Mouse (Mus musculus) cerebellum, postnatal 4 days (tissue): Measurements from ENCODE around the gene Fxyd7.

ENCODE experiments used
- DNase-seq, 2 experiments: peaks; one replicate each; pipeline ENCODE4 v3.0.0; 2022; ENCODE audit warnings: low spot score in 2 of 2, mixed read lengths in 1 of 2

Gene Fxyd7

DNA sequence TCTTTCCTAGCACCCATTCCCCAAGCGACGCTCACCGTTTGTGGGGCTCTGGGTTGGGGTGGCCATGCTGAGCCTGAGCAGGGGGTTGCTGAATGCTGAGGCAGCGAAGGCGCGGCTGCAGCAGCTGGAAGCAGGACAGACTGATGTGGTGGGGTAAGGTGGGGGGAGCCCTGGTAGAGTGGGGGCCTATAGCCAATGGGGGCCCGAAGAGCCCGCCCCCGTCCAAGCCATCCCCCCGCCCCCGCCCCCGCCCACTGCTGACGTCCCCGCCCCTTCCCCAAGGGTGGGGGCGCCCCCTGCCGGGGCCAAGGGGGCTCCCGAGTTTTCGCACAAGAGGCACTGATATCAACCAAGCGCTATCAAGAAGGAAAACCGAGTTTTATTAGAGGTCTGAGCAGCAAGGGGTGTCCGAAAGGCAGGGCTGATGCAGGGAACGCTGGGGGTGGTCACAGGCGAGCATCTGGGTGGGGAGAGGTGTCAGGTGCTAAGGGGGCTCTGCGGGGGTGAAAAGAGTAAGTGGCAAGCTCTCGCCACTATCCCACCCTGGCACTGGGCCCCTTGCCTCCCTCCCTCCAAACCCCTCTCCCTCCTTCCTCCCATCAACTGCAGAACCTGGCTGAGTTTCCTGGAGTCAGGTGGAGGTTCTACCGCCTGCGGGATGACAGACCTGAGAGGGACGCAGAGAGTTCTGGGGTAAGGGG, at the start of gene Fxyd7:
Gene Fxyd7 (minus strand): TSS at position 147 of the 701 bp plus-strand sequence.
- no peak for DNase-seq

DNA sequence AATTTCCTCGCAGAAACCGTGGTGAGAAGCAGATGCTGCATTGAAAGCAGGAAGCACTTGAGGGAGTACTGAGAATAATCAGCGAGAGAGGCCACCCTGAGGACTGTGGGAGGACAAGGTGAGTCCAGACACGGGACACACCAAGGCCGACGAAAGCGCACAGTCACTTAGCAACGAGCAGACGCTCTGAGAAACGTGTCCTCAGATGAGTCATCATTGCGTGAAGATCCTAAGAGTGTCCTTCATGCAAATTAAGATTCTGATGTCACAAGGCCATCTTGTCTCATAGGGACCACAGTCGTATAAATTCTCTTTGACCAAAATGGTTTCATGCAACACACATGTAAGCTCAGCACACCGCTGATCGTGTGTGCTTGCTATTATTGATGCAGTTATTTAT, 49.5 kb upstream of the Fxyd7 start:
- no peak for DNase-seq

DNA sequence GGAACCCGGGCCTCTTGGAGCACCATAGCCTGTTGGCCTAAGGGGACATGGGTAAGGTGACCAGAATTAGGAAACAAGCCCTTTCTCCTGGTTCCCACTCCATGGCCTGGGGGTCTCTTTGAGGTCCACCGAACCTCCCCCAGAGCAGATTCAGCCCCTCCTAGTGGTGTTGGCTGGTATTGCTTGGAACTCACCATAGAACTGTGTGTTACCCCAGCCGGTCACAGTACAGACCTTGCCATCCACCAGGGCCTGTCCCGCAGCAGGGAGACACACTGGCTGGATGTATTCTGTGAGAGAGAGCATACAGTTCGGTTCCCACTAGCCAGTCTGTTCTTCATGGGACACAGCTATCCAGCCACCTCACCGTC, 48.3 kb upstream of the Fxyd7 start:
- DNase-seq: no peak

DNA sequence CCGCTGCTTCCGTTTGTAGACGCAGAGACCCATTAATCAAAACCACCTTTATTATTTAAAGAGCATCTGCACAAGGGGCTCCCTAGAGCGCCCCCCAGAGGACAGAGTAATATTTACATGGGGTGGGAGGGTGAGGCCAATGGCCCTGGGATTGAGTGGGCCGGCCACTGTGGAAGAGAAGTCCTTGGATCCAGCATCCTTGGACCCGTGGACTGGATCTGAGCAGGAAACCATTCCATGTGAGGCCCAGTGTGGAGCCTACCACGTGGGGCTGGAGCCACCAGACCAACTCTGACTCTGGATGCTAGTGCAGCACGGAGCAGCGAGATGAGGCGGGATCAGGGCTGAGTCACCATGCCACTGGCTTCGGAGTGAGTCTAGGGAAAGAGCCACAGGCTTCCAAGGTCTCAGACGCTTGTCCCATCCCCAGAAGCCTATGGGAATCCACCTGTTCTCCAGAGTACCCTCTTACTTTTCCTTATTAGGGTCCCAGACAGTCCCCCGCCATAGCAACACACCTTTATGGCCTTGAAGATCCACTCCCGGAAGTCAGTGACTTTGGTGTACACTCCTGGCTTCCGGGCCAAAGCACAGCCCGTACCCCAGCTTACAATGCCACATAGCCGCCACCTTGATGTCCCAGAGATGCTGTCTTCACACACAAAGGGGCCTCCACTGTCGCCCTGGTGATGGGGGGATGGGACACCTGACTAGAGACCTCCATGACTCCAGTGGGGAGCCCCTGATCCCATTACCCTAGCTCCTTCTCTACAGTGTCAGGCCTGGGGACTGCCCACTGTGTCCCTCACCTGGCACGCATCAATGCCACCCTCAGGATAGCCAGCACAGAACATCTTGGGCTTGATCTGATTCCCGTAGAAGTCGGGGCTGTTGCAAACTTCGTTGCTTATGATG, 47.7 kb upstream of the Fxyd7 start:
- no peak for DNase-seq

DNA sequence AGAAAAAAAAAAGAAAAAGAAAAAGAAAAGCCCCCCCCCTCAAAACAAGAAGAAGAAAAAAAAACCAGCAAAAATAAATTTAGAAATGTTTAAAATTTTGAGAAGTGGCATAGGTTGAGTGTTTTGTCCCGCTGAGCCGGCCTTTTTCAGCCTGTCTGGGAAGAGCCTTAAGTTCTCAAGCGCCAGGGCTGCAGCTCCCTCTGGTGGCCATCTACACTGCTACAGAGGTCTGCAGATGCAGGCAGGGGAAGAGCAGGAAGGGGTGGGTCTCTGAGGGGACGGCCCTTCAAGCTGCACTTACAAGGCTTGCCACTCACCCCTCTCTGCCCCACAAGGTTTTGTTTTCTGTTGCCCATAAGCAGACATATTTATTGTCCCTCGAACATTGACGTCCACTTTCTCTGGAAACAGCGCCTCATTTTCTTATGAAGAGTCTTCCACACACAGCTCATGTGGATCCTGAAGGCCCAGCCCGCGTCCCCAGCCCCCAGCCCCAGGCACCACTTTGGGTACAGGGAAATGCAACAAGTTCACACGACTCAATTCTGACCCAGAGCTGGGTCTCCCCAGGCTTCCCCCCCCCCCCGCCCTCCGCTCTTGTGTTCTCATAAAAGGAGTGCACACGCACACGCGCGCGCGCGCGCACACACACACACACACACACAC, 46.4 kb upstream of the Fxyd7 start:
- peak; percentile 89 to 93 for DNase-seq

DNA sequence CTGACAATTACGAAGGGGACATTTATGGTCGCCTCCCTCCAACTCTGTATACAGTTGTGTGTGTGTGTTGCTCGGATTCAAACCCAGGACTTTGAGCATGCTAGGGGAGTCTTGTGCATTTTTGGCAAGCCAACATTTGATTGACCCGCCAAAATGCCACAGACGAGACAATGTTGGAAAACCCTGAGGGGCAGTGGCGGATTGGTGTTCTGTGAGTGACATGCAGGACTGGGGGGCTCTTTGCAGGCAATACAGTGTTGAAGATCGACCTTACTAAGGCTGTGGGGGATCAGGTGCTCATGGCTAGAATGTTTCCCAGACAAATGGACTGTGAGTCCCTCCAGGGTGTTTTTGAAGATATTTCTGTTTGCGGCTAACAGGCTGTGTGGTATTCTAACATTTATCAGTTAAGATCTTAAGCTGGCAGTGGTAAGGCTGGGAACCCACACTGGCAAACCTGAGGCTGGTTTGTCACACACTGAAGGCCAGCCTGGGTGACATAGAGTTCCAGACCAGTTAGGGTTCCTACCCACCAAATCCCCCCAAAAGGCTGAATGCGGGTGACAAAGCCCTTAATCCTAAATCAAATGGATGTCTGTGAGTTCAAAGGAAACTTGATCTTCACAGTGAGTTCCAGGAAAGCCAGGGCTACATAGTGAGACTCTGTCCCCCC, 45.8 kb upstream of the Fxyd7 start:
- no peak for DNase-seq

DNA sequence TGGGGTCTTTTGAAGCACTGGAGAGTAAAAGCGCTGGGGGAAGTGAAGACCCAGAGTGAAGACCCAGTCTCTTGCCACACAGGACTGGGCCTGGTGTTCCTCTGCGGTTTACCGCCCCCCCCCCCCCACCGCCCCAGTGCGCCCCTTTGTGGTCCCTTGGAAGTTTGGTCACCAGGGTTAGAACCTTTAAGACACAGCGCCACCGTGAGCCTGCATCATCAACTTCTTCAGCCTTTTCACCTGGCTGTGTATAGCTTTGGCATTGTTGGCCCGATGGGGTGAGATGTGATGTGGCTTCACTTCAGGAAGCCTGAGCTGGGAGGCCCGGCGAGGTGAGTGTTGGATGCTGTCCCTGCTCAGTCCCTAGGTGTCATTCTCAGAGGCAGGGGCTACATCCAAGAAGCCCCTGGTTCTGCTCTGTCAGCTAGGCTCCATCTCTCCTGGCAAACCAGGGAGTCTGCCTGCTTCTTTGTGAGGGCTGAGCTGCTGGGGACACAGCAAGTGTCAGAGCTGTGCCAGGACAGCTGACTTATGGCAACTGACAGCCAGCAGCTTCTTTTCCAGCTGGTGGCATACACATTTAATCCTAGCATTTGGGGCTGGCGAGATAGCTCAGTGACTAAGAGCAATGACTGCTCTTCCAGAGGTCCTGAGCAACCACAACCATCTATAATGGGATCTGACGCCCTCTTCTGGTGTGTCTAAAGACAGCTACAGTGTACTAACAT, 43.7 kb upstream of the Fxyd7 start:
- no peak for DNase-seq

DNA sequence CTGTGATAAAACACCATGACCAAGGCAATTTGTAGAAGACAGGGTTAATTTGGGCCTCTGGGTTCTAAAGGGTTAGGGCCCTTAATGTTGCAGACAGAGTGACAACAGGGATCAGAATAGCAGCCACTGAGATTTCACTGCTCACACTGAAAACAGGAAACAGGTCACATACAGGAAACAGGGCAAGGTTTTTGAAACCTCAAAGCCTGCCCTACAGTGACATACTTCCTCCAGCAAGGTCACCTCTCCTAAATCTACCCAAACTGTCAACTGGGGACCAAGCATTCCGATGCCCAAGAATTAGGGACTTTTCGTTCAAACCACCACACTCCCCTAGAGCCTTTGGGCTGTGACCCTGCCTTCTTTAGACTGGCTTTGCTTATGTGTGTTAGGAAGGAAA, 38.5 kb upstream of the Fxyd7 start:
- no peak for DNase-seq

DNA sequence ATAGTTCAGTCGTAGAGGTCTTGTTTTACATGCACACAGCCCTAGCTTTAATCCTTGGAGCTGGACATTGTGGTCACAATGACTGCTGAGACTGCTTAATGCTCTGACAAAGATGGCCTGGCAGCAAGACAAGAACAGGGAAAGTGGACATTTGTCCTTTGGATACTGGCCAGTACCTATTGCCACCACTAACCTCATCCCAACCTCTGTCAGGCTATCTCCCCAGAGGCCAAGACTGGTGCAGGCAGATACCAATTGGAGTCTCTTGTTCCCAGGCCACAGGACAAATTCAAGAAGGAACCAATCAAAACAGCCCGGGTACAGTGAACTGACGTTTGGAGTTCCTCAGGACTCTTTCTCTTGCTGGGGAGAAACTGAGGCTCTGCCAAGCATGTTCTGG, 36.9 kb upstream of the Fxyd7 start:
- DNase-seq: no peak

DNA sequence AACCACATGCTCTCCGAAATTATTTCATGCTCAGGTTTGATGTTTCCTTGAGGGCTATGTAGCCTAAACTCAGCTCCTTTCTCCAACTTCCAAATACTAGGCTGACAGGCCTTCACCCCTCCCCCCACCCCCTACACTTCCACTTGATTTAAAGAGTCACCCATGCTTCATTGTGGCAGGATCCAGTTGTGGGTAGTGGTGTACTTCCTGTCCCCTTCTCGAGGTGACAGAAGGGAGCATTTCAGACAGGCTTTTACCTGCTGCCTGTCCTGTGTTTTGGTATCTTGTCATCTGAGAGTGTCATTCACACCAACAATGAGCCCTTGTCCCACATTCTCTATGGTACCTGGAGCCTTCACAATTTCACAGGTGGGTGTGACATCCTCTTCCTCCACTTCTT, 36.0 kb upstream of the Fxyd7 start:
- DNase-seq: no peak

DNA sequence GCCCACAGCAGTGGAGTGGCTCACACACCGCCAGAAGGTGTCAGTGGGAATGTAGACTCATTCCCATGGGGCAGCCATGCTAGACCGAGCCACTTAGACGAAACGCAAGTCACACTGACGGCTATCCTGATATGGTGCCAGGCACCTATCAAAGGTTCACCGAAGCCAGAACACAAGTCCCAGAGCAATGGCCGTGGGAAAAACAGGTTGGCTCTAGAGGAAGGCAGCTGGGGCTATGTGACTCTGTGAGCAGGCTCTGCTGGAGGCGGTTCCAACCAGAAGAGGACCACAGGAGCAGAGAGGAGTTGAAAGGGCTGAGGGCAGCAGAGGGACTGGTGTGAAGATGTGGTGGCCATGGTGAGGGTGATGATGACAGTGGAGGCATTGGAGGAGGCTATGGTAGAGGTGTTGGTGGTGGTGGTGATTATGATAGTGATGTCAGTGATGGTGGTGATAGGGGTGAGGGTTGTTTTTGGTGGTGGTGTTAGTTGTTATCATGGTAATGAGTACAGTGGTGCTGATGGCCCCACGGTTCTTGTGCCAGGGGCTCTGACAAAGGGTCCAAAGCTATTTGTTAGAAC, 35.0 kb upstream of the Fxyd7 start:
- no peak for DNase-seq

DNA sequence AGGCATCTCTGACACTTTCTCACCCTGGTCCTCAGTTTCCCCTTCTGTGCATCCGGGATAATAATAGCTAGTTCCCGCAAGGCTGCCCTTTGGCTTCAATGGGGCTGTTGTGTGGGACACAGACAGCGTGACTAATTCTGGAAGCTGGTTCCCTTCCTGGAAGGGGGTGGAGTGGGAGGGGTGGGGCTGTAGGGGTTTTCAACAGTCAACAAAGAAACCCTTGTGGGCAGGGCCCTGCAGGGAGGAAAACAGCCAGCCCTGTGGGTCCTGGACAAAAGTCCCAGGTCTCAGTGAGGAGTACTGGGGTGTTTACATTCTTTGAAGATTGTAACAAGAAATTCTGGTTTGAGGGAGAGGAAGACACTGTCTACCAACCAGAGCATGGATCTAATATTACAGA, 33.9 kb upstream of the Fxyd7 start:
- DNase-seq: no peak

DNA sequence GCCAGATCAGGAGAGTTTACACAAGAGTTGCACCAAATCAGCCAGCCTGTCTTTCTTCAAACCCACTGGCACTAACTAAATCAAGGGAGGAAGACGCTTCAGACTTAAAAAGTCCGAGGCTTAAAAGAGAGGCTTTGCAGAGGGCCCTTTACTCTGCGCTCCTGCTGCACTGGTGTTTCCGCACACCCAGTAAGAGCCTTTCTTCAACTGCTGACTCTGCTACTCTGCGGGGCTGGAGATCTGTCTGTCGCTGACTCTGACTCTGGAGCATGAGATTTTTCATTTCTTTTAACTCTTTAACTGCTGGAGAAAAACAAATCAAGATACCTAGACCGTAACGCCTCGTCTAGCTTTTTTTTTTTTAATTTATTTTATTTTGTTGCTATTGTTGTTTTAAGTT, 32.9 kb upstream of the Fxyd7 start:
- no peak for DNase-seq

DNA sequence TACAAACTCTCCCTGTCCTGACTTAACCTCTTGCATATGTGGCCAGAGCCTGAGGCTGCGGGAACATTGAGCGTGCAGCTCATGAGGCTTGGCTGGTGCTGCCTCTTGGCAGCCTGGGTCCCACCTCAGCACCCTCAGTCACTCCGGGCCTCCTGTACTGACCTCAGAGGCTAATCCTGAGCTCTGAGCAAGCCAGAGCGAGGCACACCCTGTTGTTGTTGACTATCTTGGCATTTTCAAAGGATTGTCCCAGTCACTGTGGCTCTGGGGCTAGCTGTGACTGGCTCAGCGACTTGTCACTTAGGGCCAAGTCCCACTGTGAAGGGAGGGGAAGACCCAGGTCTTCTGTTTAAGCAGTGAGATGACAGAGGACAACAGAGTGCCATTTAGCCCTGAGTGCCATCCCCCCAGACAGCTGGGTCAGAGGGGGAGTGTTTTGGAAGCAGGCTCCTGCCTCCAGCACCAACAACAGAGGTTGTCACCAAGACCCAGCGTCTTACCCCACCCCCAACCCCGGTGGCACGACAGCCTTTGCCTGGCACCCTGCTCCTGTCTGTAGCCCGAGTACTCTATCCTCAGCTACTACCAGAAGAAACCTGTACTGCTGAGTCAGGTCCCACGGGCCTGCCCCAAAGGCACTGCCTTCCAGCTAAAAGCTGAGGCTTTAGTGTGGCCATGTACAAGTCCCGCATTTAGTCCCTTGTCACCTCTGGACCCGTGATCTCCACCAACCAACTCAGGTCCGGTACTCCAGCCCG, 31.7 kb upstream of the Fxyd7 start:
- DNase-seq: peak in 1 of 2 experiments; percentile 46

DNA sequence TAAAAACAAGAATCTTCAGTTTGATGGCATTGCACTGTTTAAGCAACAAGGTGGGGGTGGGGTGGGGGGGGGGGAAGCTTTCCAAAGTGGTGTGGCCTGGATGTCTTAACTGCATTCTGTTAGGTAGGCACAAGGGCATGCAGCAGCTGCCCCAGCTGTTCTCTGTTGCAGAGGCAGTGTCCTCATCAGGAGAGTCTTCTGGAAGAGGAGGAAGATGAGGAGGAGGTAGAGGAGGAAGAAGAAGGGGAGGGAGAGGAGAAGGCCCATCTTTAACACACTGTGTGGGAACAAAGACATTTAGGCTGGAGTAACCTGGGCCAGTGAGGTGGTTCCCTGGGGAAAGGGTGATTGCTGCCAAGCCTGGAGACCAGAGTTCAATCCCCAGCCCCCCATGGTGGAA, 30.8 kb upstream of the Fxyd7 start:
- no peak for DNase-seq

DNA sequence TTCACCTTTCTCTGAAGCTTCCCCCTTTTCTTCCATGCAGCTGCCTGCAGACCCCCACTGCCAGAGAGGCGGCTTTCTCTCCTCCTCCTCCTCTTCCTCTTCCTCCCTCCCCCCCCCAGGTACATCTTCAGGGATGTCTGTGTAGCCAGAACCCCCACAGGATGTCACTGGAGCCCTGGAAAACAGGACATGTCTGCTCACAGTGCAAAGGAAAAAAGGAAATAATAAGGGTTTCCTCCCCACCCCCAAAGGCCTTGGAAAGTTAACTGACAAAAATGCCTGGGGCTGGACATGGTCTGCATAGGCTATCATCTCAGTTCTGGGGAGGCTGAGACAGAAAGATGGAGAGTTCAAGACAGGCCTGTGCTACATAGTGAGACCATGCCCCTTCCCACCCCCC, 29.8 kb upstream of the Fxyd7 start:
- DNase-seq: no peak

DNA sequence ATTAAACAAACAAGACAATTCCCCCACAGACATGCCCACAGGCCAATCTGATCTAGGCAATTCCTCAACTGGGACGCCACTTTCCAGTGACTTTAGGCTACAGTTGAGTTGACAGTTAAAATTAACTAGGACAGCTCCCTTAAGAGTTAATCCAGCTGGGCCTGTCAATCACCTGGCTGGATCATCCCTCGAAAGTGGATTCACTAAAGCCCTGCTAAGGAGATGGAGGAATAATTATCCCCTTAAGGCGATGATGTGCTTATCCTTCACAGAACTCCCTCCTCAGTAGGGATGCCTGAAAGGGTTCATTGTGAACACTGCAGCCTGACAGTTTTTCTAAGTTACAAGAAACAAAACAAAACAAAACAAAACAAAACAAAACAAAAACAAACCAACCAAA, 29.3 kb upstream of the Fxyd7 start:
- no peak for DNase-seq

DNA sequence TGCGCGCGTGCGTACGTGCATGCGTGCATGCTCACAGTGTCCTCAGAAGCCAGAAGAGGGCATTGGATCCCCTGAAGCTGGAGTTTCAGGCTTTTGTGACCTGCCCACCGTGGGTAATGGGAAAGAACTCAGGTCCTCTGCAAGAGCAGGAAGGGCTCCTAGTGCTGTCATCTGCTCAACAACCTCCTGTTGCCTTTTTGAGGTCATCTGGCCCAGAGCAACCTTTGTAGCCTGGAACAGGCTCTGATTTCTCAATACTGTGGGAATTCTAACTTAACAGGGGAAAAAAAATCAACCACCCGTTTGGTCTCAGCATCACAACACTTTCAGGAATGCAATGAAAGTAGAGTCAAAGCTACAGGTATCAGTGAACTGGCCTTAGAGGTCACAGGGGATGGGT, 28.4 kb upstream of the Fxyd7 start:
- no peak for DNase-seq

DNA sequence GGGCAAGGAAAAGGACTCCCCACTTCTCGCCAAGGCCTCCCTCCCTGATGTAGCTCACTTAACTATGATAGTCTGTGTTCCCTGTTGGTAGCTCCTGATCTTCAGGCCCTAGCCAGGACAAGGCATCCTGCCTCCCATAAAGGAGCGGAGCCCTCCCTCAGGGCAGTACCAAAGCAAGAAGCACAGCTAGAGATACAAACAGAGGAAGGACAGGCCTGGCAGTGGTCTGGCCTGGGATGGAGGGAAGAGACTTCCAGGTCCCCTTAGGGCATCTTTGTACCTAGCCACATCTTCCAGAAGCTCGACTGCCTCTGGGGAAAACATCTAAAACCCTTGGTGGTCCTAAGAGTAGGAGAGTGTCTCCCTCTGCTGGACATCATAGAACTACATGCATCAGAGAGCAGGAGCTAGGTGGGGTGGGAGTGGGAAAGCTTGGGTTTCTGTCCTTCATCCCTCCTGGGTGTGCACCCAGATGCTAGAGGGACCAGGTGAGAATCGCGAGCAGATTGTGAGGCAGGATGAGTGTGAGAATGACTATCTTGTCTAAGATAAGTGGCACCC, 26.7 kb upstream of the Fxyd7 start:
- peak in 1 of 2 experiments; percentile 45 for DNase-seq

DNA sequence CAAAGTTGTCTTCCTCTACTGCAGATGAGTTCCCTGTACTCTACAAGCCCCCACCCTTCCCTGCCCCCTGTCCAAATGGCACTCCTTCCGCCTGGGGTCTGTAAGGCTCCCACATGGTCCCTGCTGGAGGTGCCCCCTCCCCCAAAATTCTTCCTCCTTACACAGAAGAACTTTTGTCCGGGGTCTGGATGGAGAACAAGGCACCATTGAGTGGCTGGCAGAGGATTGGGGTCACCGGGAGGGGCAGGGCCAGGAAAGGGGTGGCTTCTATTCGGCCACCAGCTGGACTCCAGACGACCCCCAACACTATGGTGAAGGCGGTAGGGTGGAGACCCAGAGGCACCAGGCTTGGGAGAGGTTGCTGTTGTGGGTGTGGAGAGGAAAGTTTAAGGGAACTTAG, 26.2 kb upstream of the Fxyd7 start:
- DNase-seq: peak in 1 of 2 experiments; percentile 32
